Mouse (Mus musculus) testis, adult 2 months (tissue): ENCODE data around the gene Rad50.

Experiments used
- CTCF ChIP-seq: fragments of 200-500 bp; IDR thresholded peaks from 2 replicates; pipeline ENCODE4 v1.5.1; 2012; ENCODE audit warnings: low read depth, mild to moderate bottlenecking, inconsistent platforms, low read length, moderate library complexity; ENCODE audit not compliant: control insufficient read depth, insufficient read depth, insufficient replicate concordance
- POLR2A ChIP-seq: fragments of 200-500 bp; IDR thresholded peaks from 2 replicates; pipeline ENCODE4 v1.6.1; 2012; ENCODE audit warnings: low read depth, mild to moderate bottlenecking, inconsistent platforms, low read length, moderate library complexity; ENCODE audit not compliant: control insufficient read depth

GRCm38 (mm10) chr11:53605609-53606008 is 101.5 kb downstream of the Rad50 start:
- no peak for TF ChIP-seq POLR2A
- no peak for TF ChIP-seq CTCF
